In the genomic region with DNA sequence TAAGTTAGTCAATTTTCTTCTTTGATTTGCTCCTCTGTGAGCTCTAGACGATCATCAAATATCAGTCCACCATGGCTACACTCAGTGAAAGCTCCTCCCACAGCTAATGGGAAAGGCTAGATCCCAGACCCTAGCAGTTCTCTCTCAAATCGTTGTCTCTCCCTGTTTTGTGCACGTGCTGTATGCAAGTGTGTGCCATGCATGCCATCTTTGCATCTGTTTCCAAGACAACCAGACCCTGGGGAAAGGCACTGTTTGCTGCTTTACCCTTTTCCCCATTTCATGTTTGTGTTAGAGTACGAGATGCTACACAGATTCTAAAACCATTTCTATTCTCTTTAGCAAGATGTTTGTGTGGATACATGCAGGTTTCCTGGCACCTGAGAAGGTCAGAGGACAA, we compare ENCODE assay signal across 30 mouse cellular contexts. TPM values are rescaled to one million over a fixed set of nuclear protein-coding genes. Genes with fewer than 3 reads are reported as not detected.
A peak's percentile ranks its signal among the peaks of the same experiment; 100 is the strongest.
DNase-seq lines count a peak whose midpoint lies in the region; ATAC-seq and TF ChIP-seq lines count a peak whose summit lies in the region.
"Had no signal": no experiment of that assay in that cellular context is flagged by ENCODE, and none has a peak within 500 bp of the region (broad histone marks: within the 10 kb centered on the region; RNA-seq: fewer than 3 reads in every experiment).

No protein-coding gene starts in this region.

- H3K4me2 ChIP-seq in forebrain, postnatal 0 days (ENCODE audit: low read depth), result no peak overlapping the region
- no peak overlapping the region for H3K4me2 ChIP-seq in forebrain, embryonic 15.5 days (replicated peaks)
- no peak overlapping the region for H3K4me2 ChIP-seq in midbrain, embryonic 15.5 days
- H3K4me2 ChIP-seq in midbrain, embryonic 13.5 days (replicated peaks), result no peak overlapping the region
- H3K4me2 ChIP-seq: embryonic facial prominence, embryonic 12.5 days; embryonic facial prominence, embryonic 15.5 days; heart, embryonic 12.5 days; heart, embryonic 15.5 days; hindbrain, embryonic 14.5 days had no signal

- no peaks in the 10 kb centered on the region for H3K4me1 ChIP-seq in forebrain, postnatal 0 days (ENCODE audit: insufficient read depth)
- no peaks in the 10 kb centered on the region for H3K4me1 ChIP-seq in forebrain, embryonic 15.5 days
- H3K4me1 ChIP-seq in midbrain, embryonic 15.5 days, result no peaks in the 10 kb centered on the region
- no peaks in the 10 kb centered on the region for H3K4me1 ChIP-seq in midbrain, embryonic 13.5 days (replicated peaks)
- H3K4me1 ChIP-seq: embryonic facial prominence, embryonic 12.5 days; embryonic facial prominence, embryonic 15.5 days; heart, embryonic 12.5 days; heart, embryonic 15.5 days; hindbrain, embryonic 10.5 days had no signal

- H3K27me3 ChIP-seq in forebrain, postnatal 0 days (ENCODE audit: insufficient read depth, low read length), result no peaks in the 10 kb centered on the region
- no peaks in the 10 kb centered on the region for H3K27me3 ChIP-seq in forebrain, embryonic 15.5 days
- no peaks in the 10 kb centered on the region for H3K27me3 ChIP-seq in midbrain, embryonic 15.5 days (replicated peaks)
- no peaks in the 10 kb centered on the region for H3K27me3 ChIP-seq in midbrain, embryonic 13.5 days
- H3K27me3 ChIP-seq: embryonic facial prominence, embryonic 12.5 days; embryonic facial prominence, embryonic 15.5 days; heart, embryonic 12.5 days; heart, embryonic 15.5 days; Patski had no signal

- no peaks in the 10 kb centered on the region for H3K9me3 ChIP-seq in forebrain, postnatal 0 days (ENCODE audit: low read length)
- H3K9me3 ChIP-seq in forebrain, embryonic 15.5 days, result no peaks in the 10 kb centered on the region
- no peaks in the 10 kb centered on the region for H3K9me3 ChIP-seq in midbrain, embryonic 15.5 days
- no peaks in the 10 kb centered on the region for H3K9me3 ChIP-seq in midbrain, embryonic 13.5 days
- H3K9me3 ChIP-seq: embryonic facial prominence, embryonic 12.5 days; embryonic facial prominence, embryonic 15.5 days; G1E; heart, embryonic 12.5 days; heart, embryonic 15.5 days; hindbrain, embryonic 10.5 days had no signal

- H3K27ac ChIP-seq in forebrain, postnatal 0 days (ENCODE audit: low read depth, low read length), result no peak overlapping the region
- H3K27ac ChIP-seq in forebrain, embryonic 15.5 days (replicated peaks), result no peak overlapping the region
- H3K27ac ChIP-seq in midbrain, embryonic 15.5 days, result no peak overlapping the region
- no peak overlapping the region for H3K27ac ChIP-seq in midbrain, embryonic 13.5 days
- H3K27ac ChIP-seq: embryonic facial prominence, embryonic 12.5 days; embryonic facial prominence, embryonic 15.5 days; heart, embryonic 15.5 days; hindbrain, embryonic 10.5 days; hindbrain, embryonic 14.5 days had no signal

- WGBS in forebrain, postnatal 0 days, result 44% methylated on average over 4 of the region's 4 CpGs
- 60% methylated on average over 4 of the region's 4 CpGs for WGBS in forebrain, embryonic 15.5 days
- WGBS in midbrain, embryonic 15.5 days, result 58% methylated on average over 4 of the region's 4 CpGs
- WGBS in midbrain, embryonic 13.5 days, result 66% methylated on average over 4 of the region's 4 CpGs

- no peak for TF ChIP-seq CTCF in forebrain, postnatal 0 days (IDR thresholded peaks at IDR 0.05; ENCODE audit: low read depth)

- peak; percentile 13 for DNase-seq in forebrain, postnatal 0 days
- peak; percentile 46 for DNase-seq in ZHBTc4 (ENCODE audit: low read depth, low spot score)
- no peak for DNase-seq in embryo, embryonic 11 days
- DNase-seq: adrenal gland, adult 8-10 months; adrenal gland, postnatal 25 days; cerebellum, adult 18-20 months; cerebellum, adult 9-10 months; cerebellum, postnatal 14 days; gastrocnemius, postnatal 14 days; heart, adult 18-20 months; heart, postnatal 10 days; heart, postnatal 36 days had no signal

- H3K9ac ChIP-seq in forebrain, postnatal 0 days, result no peak overlapping the region
- H3K9ac ChIP-seq in forebrain, embryonic 15.5 days (replicated peaks), result no peak overlapping the region
- H3K9ac ChIP-seq in midbrain, embryonic 15.5 days, result no peak overlapping the region
- no peak overlapping the region for H3K9ac ChIP-seq in midbrain, embryonic 13.5 days (replicated peaks)
- H3K9ac ChIP-seq: embryonic facial prominence, embryonic 12.5 days; embryonic facial prominence, embryonic 15.5 days; heart, embryonic 12.5 days; heart, embryonic 15.5 days; hindbrain, embryonic 14.5 days had no signal

- no peak overlapping the region for H3K4me3 ChIP-seq in forebrain, postnatal 0 days (ENCODE audit: low read depth, low read length)
- H3K4me3 ChIP-seq in forebrain, embryonic 15.5 days, result no peak overlapping the region
- H3K4me3 ChIP-seq in midbrain, embryonic 15.5 days, result no peak overlapping the region
- no peak overlapping the region for H3K4me3 ChIP-seq in midbrain, embryonic 13.5 days (replicated peaks)
- H3K4me3 ChIP-seq: embryonic facial prominence, embryonic 12.5 days; embryonic facial prominence, embryonic 15.5 days; heart, embryonic 12.5 days; heart, embryonic 15.5 days; hindbrain, embryonic 10.5 days had no signal

- no peaks in the 10 kb centered on the region for H3K36me3 ChIP-seq in forebrain, postnatal 0 days (ENCODE audit: insufficient read depth)
- H3K36me3 ChIP-seq in forebrain, embryonic 15.5 days, result no peaks in the 10 kb centered on the region
- H3K36me3 ChIP-seq in midbrain, embryonic 15.5 days (replicated peaks), result no peaks in the 10 kb centered on the region
- no peaks in the 10 kb centered on the region for H3K36me3 ChIP-seq in midbrain, embryonic 13.5 days
- H3K36me3 ChIP-seq: embryonic facial prominence, embryonic 12.5 days; embryonic facial prominence, embryonic 15.5 days; G1E; heart, embryonic 12.5 days; heart, embryonic 15.5 days; hindbrain, embryonic 10.5 days had no signal

- ATAC-seq in forebrain, postnatal 0 days, result peak; percentile 74
- no peak for ATAC-seq in forebrain, embryonic 15.5 days (replicated peaks)
- ATAC-seq in midbrain, embryonic 15.5 days (replicated peaks), result peak; percentile 54
- ATAC-seq in midbrain, embryonic 13.5 days, result no peak
- ATAC-seq: activated CD4-positive, CD25-positive, alpha-beta regulatory T cell, adult 4 months; forebrain, embryonic 14.5 days; intestine, postnatal 0 days; Patski had no signal

RNA-seq across cellular contexts. Expression of a gene that starts 13.0 kb away (rescaled TPM):
- total RNA-seq in forebrain, postnatal 0 days (2014; rRNA removed), result not detected in 2 replicates
- not detected in 2 replicates for polyA plus RNA-seq in forebrain, postnatal 0 days (2015; fragmentation: Nextera tagmentation; extraction: Ambion mirVana)
- not detected in 2 replicates for polyA plus RNA-seq in forebrain, embryonic 15.5 days (2015; fragmentation: Nextera tagmentation; extraction: Ambion mirVana)
- not detected in 2 replicates for polyA plus RNA-seq in midbrain, embryonic 15.5 days (2015; fragmentation: Nextera tagmentation; extraction: Ambion mirVana)
- polyA plus RNA-seq in midbrain, embryonic 13.5 days (2015; fragmentation: Nextera tagmentation; extraction: Ambion mirVana), result not detected in 2 replicates
- total RNA-seq: adrenal gland, adult 8-10 months; adrenal gland, postnatal 25 days; G1E; gastrocnemius, adult 18-20 months; gastrocnemius, postnatal 14 days; gastrocnemius, postnatal 4 days; heart, adult 18-20 months; heart, postnatal 10 days; heart, postnatal 36 days had no signal
- polyA plus RNA-seq: embryonic facial prominence, embryonic 12.5 days; embryonic facial prominence, embryonic 15.5 days; forebrain, embryonic 11.5 days; forebrain, embryonic 14.5 days; G1E; heart, embryonic 12.5 days; heart, embryonic 15.5 days; hindbrain, embryonic 10.5 days; hindbrain, embryonic 14.5 days; intestine, embryonic 14.5 days; intestine, postnatal 0 days; Patski had no signal

RNA-seq across cellular contexts. Expression of a gene that starts 34.4 kb away (rescaled TPM):
- not detected in 2 replicates for total RNA-seq in forebrain, postnatal 0 days (2014; rRNA removed)
- polyA plus RNA-seq in forebrain, postnatal 0 days (2015; fragmentation: Nextera tagmentation; extraction: Ambion mirVana), result 0.07 TPM in 1 of 2 replicates, not detected in the other
- polyA plus RNA-seq in forebrain, embryonic 15.5 days (2015; fragmentation: Nextera tagmentation; extraction: Ambion mirVana), result not detected in 2 replicates
- polyA plus RNA-seq in midbrain, embryonic 15.5 days (2015; fragmentation: Nextera tagmentation; extraction: Ambion mirVana), result not detected in 2 replicates
- polyA plus RNA-seq in midbrain, embryonic 13.5 days (2015; fragmentation: Nextera tagmentation; extraction: Ambion mirVana), result not detected in 2 replicates
- total RNA-seq: adrenal gland, adult 8-10 months; adrenal gland, postnatal 25 days; gastrocnemius, adult 18-20 months; gastrocnemius, postnatal 14 days; gastrocnemius, postnatal 4 days; heart, adult 18-20 months; heart, postnatal 10 days; heart, postnatal 36 days had no signal
- polyA plus RNA-seq: activated CD4-positive, CD25-positive, alpha-beta regulatory T cell, adult 4 months; embryonic facial prominence, embryonic 12.5 days; embryonic facial prominence, embryonic 15.5 days; forebrain, embryonic 11.5 days; forebrain, embryonic 14.5 days; G1E; hindbrain, embryonic 10.5 days; hindbrain, embryonic 14.5 days; intestine, embryonic 14.5 days; intestine, postnatal 0 days; Patski had no signal

Comparison
In these comparisons a context has a peak if more than half of its experiments do, and no peak if none do; other contexts are left out.
1. ATAC-seq: peak in forebrain, postnatal 0 days (single experiment) and midbrain, embryonic 15.5 days (single experiment); none in forebrain, embryonic 15.5 days (single experiment) and midbrain, embryonic 13.5 days (single experiment).